Comparison of ENCODE assay signal across 8 mouse cellular contexts in genomic region chr1:51671287-51671686, GRCm38 (mm10).
DNase-seq lines count a peak whose midpoint lies in the region; ATAC-seq and TF ChIP-seq lines count a peak whose summit lies in the region.

No protein-coding gene starts in this region.

- TF ChIP-seq CTCF in cortical plate, adult 2 months (IDR thresholded peaks at IDR 0.05; ENCODE audit: extremely low read depth, insufficient read depth, low read length) = peak; percentile 22; the same call in 1 of the 2 replicates

- 41% methylated on average over 3 of the region's 3 CpGs for WGBS in heart, embryonic 10.5 days

- H3K4me1 ChIP-seq in heart, embryonic 10.5 days = no peaks in the 10 kb centered on the region
- no peaks in the 10 kb centered on the region for H3K4me1 ChIP-seq in cortical plate, adult 2 months (ENCODE audit: control insufficient read depth, insufficient read depth, low read length)

- TF ChIP-seq POLR2A in cortical plate, adult 2 months (IDR thresholded peaks at IDR 0.05; ENCODE audit: extremely low read depth, insufficient read depth, low read length) = no peak

- H3K9me3 ChIP-seq in heart, embryonic 10.5 days = no peaks in the 10 kb centered on the region

- no peaks in the 10 kb centered on the region for H3K27me3 ChIP-seq in heart, embryonic 10.5 days (ENCODE audit: insufficient read depth, poor library complexity, severe bottlenecking)

- peak; percentile 97 for ATAC-seq in megakaryocyte progenitor cell, adult 5-6 weeks (replicated peaks; ENCODE audit: poor library complexity)
- no peak for ATAC-seq in activated CD4-positive, CD25-positive, alpha-beta regulatory T cell, adult 4 months

- H3K27ac ChIP-seq in heart, embryonic 10.5 days = no peak overlapping the region
- no peak overlapping the region for H3K27ac ChIP-seq in cortical plate, adult 2 months (ENCODE audit: insufficient read depth, low read length)

- DNase-seq in heart, embryonic 10.5 days (ENCODE audit: low spot score) = peak; percentile 75
- DNase-seq in heart, adult 8-10 months (ENCODE audit: low spot score) = no peak
- peak; percentile 53 for DNase-seq in NIH3T3 (ENCODE audit: low read depth)
- DNase-seq in kidney, postnatal 4 days = peak; percentile 30 to 50
- no peak for DNase-seq in gastrocnemius, adult 8-10 months (ENCODE audit: low spot score in 2 of 2)

- H3K36me3 ChIP-seq in heart, embryonic 10.5 days = no peaks in the 10 kb centered on the region

- H3K4me3 ChIP-seq in heart, embryonic 10.5 days = no peak overlapping the region
- no peak overlapping the region for H3K4me3 ChIP-seq in cortical plate, adult 2 months (ENCODE audit: insufficient read depth, low read length)

Comparison
In these comparisons a context has a peak if more than half of its experiments do, and no peak if none do; other contexts are left out.
1. DNase-seq: peak in heart, embryonic 10.5 days (single experiment), NIH3T3 (single experiment) and kidney, postnatal 4 days (2 of 2); none in heart, adult 8-10 months (single experiment) and gastrocnemius, adult 8-10 months (0 of 2).